Mouse (Mus musculus) urinary bladder, postnatal 25 days (tissue): ENCODE results near the gene Hectd1.

Experiments used
- DNase-seq: peaks from one replicate; pipeline ENCODE4 v3.0.0; 2022; ENCODE audit warnings: low spot score

Hectd1 gene

GRCm38 (mm10) chr12:51701723-51702122 is 127.6 kb downstream of the Hectd1 start:
- no peak for DNase-seq

- DNase-seq = no peak
Measured at GRCm38 (mm10) chr12:51699623-51700393, 129.5 kb downstream of the Hectd1 start.

- no peak for DNase-seq
Measured at GRCm38 (mm10) chr12:51696157-51696556, 133.2 kb downstream of the Hectd1 start.

- DNase-seq = no peak
Measured at GRCm38 (mm10) chr12:51694966-51695365, 134.4 kb downstream of the Hectd1 start.

- no peak for DNase-seq
Measured at GRCm38 (mm10) chr12:51694096-51694495, 135.2 kb downstream of the Hectd1 start.
